Mouse (Mus musculus): ENCODE results near the gene Itln1.
"Not testable (repeated sequence)": the region's sequence is repeated elsewhere in the genome, so short reads cannot be mapped to it uniquely, and the experiment has no call there.

The Itln1 gene

DNA sequence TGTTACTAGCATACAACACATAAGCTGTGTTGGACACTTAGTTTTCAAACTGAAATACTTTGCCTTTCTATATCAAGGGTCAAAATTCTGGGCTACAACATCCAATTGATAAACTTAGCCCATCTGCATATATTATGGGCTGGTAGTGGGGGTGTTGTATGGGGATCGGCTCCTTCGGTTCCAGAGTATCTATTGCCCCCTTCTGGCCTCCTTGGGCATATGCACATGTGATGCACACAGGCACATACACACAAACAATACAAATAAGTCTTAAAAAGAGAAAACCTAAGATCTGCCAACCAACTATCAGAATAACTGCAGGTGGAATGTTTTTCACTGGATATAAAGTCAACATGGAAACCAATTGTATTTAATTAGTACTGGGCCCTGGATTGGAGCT is 21.9 kb downstream of the Itln1 start:
- no peak for DNase-seq

DNA sequence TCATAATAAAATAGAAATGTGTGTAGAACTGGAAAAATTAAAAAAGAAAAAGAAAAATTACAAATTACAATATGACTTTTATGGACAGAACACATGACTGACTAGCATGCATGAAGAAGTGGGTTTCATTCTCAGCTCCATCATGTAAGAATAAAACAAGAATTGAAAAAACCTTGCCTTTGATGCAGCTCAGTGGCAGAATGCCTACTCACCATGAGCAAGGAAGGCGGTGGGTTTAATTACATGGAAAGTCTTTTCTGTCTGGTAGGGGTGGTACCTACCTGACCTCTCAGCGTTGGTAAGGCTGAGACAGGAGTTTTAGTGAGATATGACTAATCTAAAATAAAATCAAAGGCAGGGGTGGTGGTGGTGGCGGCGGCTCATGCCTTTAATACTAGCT is 30.5 kb downstream of the Itln1 start:
- no peak for DNase-seq

DNA sequence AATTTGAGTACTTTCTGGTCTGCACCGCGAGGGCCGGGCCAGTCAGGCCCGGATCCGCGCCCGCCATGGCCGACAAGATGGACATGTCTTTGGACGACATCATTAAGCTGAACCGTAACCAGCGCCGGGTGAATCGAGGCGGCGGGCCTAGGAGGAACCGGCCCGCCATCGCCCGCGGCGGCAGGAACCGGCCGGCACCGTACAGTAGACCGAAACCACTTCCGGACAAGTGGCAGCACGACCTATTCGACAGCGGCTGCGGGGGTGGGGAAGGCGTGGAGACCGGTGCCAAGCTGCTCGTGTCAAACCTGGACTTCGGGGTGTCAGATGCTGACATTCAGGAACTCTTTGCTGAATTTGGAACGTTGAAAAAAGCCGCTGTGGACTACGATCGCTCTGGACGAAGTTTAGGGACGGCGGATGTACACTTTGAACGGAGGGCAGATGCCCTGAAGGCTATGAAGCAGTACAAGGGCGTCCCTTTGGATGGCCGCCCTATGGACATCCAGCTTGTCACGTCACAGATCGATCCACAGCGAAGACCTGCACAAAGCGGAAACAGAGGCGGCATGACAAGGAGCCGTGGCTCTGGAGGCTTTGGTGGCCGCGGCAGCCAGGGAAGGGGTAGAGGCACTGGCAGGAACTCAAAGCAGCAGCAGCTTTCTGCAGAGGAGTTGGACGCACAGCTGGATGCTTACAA is 31.4 kb downstream of the Itln1 start:
- DNase-seq = peak; percentile 53 to 59

DNA sequence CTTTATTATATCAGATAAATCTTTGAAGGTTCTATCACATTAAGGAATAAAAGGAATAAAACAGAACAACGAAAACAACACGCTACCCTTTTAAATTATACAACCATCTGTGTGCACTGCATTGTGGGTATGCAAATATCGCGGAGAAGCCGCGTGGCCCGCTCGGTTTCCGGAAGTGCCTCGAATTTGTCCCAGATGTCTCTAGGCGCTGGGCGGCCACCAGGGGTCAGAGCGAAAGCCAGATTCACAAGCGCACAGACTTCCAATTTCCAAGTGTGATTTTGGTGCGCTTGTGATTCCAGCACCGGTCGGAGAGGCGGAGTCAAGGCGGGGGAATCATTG is 31.9 kb downstream of the Itln1 start, which contains the start of gene Alyref2:
Alyref2 (plus strand) TSS at position 229 of the 342 bp plus-strand sequence.
- peak; percentile 85 to 87 for DNase-seq

DNA sequence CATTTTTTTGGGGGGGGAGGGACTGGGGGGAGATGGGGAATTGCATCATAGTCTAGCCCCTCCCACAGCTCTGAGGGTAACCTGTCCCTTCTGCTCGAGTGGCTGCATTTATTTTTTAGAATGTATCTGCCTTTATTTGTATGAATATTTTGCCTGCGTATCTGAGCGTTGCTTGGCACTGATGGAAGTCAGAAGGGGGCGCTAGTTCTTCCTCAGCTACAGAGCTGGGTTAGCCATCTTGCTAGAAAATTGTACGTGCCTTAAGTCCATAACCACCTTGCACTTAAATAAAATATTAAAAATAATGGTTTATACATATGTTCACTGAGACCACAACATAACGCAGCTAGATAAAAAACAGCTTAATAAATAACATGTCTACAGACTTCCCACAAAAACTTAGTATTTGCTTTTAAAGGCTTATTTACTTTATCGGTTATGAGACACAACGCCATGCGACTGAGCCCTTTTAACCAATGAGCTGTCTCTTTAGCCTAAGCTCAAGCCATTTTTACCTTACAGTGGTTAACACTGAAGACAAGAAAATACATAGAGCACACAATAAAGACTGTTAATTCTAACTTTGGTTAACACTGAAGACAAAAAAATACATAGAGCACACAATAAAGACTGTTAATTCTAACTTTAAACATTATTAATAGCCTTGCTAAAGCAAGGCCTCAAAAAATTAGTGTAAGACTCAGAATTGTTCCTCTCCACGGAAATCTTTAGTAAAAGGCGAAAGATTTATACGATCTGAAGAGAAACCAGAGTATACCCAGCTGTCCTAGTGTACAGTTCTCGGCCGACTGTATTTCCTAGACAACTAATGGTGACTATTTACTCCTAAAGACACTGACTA is 32.5 kb downstream of the Itln1 start:
- DNase-seq = peak; percentile 21 to 38

DNA sequence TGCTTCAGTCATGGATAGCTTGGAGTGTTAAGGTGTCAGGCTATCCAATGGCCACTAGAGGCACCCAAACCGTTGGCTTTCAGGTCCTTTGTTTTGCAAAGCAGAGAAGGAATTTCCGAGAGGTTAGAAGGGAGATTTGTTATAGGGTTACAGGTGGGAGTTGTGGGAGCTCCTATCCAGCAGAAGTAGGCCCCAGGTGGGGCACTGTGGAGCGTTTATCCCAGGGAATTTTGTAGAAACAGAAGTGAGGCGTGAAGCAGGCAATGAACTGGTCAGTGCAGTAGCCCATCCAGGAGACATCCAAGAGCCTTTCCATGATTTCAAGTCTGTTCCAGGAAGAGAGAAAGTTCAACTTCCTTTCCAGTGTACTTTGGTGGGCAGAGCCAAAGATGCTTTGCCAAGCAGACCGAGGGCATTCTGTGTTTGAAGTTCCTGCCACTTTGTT is 33.4 kb downstream of the Itln1 start:
- DNase-seq = peak; percentile 27 to 35

DNA sequence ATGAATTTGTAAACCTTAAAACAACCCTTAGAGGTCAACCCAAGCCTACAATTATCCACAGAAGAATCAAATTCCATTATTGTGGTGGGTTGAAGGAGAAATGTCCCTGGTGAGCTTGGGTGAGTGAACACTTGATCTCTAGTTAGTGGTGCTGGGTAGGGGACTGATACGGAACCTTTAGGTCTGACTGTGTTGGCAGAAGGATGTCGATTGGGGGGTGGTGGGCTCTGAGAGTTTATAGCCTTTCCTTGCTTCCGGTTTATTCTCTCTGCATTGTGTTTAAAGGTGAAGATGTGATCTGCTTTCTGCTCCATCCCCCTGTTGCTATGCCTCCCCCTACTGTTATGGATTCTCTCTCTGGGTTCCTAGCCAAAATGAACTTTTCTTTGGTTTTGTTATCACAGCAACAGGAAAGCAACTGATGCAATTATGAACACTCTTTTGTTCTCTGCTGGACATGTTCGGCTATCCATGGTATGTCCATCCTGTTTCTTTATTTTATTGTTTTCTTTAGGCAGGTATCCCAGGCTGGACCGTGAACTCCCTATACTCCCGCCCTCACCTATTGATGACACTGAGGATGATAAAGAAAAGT is 34.0 kb downstream of the Itln1 start:
- no peak for DNase-seq

DNA sequence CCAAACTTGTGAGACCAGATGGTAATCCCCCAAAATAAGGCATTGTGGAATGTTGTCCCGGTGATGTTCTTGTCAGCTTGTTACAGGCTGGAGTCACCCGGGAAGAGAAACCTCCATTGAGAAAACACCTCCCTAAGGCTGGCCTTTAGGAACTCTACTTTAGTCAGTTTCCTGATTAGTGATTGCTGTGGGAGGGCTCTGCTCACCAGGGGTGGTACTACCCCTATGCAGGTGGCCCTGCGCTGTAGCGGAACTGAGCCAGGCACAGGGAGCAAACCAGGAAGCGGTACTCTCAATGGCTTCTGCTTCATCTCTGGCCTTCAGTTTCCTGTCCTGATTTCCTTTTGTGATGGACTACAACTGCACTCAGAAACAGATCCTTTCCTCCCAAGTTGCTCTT is 35.2 kb downstream of the Itln1 start:
- DNase-seq = no peak

DNA sequence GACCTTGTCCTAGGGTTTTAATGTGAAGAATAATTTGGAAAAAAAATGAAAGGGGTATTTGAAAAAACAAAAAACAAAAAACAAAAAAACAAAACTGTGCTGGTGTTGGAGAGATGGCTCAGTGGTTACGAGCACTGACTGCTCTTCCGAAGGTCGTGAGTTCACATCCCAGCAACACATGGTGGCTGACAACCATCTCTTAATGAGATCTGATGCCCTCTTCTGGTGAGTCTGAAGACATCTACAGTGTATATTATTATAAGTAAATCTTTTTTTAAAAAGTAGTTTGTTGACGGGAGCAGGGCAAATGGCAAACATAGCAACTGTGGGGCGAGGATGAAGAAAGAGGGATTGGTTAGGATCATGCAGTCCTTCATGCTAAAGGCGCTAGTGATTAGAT is 39.7 kb downstream of the Itln1 start:
- DNase-seq = no peak

DNA sequence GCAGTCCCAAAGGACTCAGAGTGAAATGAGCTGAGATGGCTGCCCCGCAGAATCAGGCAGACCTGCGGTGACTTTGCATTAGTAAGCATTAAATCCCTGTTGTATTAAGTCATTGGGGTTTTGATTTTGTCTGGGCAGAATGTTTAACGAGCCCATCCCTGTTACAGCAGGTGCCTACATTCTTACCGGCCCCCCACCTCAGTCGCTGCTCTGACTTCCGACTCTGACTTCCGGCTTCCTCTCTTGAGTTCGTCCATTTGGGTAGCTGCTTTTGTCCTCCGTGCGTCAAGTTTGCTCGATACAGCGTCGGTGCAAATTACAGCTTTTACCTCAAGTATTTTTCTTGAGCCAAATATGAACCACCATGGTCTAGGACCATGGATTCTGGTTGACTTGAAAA is 40.9 kb downstream of the Itln1 start:
- DNase-seq = no peak

DNA sequence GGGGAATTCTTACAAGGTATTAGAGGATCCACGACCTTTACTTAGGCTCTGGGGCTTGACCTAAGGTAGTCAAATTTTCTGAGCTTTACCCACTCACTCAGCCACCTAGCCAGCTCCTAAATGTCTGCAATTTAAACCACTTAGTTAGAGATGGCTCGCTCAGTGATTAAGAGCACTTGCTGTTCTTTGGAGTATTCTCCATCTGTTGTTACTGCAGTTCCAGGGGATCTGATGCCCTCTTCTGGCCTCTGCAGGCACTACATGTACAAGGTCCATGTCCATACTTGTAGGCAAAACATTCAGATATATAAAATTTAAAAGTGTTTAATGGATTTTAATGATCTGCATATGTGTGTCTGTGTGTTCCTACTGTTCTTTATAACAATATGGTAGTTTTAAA is 56.1 kb downstream of the Itln1 start:
- DNase-seq = peak; percentile 75 to 76

DNA sequence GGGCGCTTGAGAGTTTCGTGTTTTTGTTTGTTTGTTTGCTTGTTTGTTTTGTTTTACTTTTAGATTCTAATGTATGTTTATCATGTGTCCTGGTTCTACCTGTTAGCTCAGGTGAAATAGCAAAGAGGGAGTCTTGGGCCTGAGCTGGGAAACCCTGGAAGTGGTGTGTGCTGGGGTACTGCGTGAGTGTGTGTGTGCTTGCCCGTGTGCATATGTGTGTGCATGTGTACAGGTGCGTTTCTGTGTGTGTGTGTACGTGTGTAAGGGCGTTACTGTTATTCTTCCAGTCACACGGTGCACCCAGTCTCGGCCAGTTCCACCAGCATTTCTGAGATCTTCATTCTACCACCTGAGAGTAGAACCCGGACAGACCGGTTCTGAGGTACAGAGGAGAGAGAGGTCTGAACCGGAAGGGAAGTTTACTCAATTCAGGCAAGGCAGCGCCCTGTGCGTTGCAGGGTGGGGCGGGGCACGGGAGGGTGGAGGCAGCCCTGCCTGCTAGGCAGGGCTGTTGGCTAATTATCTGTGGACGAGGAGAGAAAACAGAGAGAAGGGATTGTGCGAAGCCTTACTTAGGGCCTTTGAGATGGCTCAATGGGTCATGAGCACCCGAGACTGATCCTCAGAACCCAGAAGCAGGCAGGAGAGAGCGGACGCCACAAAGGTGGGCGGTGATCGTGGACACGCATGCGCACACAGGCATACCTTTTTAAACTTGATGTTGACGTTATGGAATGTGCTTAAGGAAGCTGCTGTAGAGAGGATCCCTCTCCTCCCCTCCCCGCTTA is 57.1 kb downstream of the Itln1 start:
- DNase-seq = no peak

DNA sequence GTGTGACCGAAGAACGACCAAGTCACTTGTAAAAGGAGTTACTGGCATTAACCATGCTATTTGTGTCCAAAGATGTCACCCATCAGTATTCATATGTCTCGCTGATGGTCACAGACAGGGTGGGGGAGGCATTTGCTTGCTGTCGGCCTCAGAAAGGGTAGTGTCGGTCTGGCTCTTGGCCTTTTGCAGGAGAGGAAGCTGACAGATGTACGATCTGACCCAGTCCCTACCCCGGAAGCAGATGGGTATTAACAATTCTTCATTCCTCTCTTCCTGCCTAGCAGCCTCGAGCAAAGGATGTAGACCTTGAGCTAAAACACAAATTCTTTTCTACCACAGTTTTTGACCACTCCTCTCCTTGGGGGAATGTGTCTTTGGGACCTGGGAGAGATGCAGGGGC is 58.0 kb downstream of the Itln1 start:
- no peak for DNase-seq

DNA sequence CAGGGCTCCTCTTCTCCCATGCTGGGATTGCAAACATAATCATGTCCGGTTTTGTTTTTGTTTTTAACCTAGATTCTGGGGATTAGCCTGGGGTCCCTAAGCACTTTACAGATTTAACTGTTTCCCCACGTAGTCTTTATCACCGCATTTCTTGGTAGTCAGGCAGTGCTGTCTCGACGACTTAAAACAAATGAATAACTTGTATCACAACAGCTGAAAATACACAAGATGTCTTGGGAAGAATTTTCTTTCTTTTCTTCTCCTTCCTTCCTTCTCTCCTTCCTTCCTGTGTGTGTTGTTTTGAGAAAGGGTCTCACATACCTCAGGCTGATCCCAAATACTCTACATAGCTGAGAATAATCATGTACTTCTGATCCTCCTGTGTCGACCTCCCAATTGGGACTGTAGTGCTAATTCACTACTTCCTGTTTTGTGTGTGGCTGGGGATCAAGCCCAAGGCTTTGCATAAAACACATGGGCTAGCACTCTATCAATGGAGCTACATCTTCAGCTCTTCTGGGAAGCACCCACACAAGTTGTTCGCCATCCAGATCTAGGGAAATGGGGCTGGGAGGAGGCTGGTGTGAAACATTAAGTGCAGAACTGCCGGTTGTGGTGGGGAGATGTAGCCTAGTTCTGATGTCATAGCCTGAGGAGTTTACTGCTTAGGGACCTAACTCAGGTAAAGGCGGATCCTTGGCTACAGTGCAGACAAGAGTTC is 61.0 kb downstream of the Itln1 start:
- no peak for DNase-seq

DNA sequence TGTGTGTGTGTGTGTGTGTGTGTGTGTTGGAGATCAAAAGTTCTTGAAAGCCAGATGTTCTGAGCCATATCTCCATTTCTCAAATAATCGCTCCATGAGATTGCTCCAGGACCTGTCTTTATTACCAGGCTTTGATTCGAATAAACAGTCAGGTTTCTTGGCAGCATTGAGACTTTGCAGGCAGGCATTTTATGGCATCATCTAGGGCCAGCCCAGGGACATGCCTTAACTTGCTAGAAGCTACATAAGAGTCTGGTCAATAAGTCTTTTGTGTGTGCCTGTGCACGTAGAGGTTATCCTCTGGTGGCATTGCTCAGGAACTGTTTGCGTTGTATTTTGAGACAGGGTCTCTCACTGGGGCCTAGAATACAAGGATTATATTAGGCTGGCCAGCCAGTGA is 61.6 kb downstream of the Itln1 start:
- DNase-seq = no peak

DNA sequence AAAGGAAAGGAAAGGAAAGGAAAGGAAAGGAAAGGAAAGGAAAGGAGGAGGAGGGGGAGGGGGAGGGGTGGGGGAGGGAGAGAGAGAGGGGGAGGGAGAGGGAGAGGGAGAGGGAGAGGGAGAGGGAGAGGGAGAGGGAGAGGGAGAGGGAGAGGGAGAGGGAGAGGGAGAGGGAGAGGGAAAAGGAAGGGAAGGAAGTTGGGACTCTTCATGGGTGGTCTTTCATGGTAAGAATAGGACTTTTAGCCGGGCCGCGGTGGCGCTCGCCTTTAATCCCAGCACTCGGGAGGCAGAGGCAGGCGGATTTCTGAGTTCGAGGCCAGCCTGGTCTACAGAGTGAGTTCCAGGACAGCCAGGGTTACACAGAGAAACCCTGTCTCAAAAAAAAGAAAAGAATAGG is 63.2 kb downstream of the Itln1 start:
- DNase-seq = not testable (repeated sequence)

DNA sequence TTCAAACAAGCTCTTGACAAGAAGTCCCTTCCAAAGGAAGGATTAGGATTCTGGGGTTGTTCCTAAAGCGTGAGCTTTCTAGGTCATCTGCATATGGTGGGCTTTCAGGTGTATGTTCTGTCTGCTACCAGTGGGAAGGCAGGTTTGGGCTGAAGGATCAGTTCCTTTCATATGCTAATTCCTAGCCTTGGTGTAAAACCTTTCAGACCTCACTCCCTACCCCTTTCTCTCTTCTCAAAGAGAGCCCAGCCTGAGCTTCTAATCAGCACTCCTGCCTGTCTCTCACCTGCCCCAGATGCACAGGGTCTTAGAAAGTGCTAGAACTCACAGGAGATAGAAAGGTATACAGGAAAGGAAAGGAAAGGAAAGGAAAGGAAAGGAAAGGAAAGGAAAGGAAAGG is 63.6 kb downstream of the Itln1 start:
- DNase-seq = no peak

DNA sequence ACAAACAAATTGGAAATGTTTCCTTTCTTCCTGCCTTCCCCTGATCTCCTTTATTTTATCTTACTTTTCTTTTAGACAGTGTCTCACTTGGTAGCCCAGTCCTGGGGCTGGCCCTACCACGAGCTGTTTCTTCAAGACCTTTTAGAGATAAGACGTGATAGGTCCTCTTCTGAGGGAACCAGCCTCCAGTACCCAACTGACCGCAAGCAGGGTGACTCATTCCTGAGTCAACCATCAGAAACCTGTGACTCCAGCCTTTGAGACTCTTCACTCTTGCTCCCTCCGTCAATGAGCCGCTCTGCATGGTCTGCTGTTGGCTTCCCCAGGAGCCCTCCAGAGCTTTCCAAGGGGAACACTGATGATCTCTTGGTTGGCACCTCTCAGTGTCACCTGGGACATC is 64.2 kb downstream of the Itln1 start:
- DNase-seq = no peak

DNA sequence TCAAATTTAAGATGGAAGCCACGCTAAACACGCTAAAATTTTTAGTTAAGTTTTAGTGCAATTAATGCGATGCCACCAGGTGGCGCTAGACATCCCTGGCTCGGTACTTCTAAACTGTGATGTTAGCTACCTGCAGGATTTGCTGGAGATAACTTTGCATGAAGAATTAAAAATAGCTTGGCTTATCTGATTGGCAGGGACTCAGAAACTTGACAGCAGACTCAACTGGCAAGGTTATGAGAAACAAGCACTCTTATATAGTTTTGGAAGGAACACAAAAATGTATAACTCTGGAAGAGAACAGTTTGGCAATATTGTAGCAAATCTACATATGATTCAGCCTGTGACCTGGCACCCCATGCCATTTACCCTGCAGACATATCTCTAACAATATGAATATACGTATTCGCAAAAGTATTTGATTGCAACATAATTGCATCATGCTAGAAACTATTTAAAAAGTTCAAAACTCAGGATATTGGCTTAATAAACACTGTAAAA is 64.7 kb downstream of the Itln1 start:
- DNase-seq = peak; percentile 49 to 68

DNA sequence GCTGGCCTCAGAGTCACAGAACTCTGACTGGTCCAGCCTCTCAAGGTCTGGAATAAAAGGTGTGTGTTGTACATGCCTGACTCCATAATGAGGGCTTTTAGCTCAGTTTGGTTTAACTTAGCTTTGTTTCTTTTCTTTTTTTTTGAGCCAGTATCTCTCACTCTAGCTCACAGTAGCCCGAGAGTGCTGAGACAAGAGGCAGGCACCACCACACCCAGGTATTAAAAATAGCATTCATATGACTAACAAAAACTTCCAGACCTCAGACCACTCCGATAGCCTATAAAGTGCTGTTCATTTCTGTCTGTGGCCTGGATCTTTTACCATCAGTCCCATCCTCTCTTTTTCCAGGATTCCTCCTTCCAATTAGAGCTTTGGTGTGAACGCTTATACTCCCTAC is 65.4 kb downstream of the Itln1 start:
- DNase-seq = no peak

All from cerebellum, adult 18-20 months (tissue).